Mouse (Mus musculus) 3T3-L1 (cell line): ENCODE measurements around the gene Inca1.

ENCODE experiments used
- DNase-seq: peaks from one replicate; pipeline ENCODE4 v3.0.0-alpha.2; 2015; ENCODE audit warnings: low read depth, low spot score

Inca1 gene

DNA sequence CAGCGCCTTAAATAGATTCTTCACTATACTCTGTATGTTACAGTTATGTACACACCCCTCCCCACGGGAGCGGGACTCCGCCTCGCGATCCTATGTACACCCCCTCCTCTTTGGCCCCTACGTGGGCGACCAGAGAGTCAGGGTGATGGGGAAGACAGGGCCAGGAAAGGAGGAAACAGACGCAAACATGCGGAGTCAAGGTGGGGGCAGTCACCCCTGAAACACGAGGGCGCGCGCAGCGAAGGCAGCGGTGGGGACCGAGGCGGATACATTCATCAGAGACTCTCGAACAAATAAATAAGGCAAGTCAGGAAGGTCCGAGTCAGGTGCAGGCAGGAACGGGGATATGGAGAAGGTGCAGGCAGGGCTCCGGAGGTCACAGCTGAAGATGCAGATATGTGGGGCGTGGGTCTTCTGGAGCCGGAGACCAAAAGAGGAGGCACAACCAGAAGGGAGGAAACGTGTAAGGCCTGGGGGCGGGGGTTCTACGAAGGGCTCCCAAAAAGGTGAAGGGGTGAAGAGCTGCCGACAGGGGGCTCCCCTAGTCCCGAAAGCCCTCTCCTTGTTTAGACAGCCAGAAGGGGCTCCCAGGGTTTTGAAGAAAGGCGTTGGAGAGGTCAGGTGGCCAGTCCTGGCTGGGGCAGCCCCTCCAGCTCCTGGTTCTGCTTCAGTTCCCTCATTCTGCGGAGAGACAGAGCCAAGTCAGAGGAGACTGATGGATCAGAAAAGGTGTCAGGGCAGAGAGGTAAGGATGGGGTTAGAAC is 30.2 kb downstream of the Inca1 start:
- DNase-seq, result peak; percentile 92

DNA sequence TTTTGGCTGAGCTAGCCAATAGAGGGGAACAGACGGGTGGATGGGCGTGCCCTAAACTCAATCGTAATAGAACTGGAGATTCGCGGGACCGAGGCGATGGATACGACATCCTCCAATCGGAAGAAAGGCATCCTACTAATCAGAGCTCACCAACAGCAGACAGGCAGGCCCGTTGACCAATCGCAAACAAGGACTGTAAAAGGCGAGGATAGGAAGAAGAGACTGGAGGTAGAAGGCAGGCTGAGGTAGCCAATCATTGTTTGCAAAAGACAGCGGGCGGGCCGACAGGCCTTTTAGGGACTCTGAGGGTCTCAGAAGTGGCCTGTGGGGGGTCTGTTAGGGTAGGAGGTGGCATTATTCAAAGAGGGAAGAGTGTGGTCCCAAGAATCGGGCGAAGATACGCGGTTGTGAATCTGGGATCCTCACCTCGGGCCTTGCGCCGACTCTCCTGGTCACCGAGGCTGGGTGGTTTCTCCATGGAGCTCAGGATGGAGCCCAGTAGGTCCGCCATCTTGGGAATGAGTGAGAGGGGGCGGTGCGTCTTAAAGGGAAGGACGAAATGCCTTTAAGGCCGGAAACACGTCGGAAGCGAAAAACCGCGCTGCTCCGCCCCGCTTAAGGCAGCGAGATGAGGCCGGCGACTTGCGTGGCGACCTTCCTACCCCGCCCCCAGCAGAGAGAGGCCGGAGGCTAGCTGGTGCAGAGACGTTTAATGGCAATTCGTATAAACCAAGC is 31.0 kb downstream of the Inca1 start, which contains the start of gene Spag7:
Gene Spag7 (minus strand): TSS at position 646 of the 735 bp plus-strand sequence.
- DNase-seq, result peak; percentile 100

DNA sequence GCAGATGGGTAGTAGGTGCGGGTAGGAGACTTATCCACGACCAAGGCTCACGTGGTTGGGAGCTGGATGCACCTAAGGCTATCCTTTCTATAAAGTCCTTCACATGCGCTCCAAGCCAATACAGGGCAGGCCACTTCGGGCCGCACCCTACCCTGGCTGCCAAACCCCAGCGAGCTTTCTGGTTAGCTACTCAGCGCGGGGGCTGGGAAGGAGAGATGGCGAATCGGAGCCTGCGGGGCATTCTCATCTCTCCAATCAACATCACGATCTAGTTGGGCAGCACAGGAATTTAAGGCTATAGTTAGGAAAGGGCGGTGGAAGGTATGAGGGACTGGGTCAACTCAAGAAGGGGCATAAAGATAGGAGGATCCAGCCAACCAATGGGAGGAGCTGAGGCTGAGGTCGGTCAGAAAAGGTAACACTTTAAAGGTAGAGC is 31.6 kb downstream of the Inca1 start:
- no peak for DNase-seq

DNA sequence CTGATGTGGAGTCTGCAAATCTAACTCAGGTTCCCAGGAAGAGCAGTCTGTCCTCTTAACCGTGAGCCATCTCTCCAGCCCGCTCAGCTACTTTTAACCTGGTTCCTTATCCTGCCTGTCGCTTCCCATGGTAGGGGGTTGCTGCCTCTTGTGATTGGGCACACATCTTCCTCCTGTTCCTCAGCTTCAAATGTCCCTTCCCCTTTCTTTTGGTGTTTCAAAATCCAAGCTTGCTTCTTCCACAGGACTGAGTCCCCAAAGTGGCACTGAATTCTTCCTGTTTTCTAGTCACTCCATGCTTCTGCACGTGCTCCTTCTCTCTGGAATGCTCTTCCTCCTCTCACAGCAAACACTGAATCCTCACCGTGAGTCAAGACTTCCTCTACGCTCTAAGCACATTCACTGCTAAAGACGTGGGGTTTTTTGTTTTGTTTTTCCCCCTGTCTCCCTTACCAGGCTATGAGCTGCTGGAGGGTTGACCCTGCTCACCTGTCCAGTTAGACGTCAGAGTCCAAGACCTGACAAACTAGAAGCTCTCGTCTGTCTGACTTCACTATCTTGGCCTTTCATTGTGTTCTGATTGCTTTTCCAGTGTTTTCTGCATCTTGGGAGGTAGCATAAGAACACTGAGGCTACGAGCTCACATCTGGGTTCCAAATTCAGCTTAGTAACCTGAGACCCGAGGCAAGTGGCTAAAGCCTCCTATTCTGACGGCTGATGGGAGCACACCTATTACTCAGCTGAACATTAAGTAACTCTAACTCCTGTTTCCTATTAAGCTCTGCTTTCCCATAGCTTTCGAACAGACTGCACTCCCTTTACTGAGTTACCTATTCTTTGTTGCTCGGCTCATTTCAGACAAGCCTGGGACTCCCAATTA is 32.4 kb downstream of the Inca1 start:
- peak; percentile 50 for DNase-seq

DNA sequence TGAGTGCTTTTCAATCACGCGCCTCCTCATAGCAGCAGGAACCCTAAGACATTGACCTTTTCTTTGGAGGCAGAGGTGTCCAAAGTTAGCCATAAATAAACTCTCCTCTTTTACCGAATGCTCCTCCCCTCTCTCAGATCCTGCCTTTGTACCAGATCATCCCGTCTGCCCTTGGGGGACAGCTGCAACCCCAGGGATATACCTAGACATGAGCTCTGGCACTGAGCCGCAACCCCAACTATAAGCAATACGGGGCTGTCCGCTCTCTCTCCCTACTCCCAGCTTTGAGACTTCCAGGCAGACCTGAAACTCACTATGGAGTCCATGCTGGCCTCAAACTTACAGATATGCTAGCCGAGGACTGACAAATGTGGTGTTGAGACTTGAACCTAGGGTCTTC is 33.3 kb downstream of the Inca1 start:
- DNase-seq, result no peak

DNA sequence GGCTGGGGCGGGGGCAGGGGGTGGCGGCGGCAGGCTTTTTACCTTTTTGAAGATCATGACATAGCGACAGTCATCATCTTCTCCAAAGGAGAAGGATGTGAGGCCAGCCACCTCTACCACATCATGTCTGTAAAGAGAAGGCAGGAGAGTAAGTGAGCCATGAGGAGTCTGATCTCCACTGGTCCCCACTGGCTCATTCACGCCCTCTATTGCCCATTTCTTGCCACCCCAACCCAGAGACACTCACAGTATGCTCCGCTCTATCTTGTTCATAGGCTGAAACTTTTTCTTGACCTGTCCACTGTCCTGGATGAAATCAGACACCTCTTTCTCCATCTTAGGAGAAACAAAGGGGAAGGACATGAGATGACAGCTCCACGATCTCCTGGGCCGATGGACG is 35.2 kb downstream of the Inca1 start:
- no peak for DNase-seq

DNA sequence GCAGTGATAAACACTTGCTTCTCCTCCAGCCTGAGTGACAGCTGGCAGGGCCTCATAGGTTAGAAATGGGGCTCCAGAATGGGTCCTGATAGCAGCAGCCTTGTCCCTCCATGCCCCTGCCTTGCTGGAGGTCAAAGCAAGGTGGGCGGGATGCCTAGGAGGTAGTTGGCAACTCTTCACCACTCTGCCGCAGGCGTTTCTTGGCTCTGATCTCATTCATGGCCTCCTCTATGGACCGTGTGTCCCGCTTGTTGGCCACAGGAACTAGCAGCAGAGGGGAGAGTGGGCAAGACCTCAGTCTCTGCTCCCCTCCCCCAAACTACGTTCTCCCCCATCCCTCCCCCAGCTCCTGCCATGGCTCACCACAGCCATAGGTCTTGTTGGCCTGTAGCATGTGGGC is 36.0 kb downstream of the Inca1 start:
- DNase-seq, result no peak

DNA sequence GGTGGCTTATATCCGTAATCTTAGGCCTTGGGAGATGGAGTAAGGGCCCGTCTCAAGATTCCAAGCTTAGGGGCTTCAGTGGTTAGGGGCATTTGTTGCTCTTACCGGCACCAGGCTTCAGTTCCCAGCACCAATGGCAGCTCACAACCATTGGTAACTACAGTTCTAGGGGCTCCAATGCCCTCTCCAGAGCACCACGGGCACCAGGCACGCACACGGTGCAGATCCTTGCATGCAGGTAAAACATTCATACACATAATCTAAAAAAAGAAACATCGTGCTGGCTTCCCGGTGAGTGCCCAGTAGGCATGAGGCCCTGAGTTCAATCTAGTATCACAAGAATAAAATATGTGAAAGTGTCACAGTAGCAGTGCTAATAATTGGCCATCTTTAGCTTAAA is 36.9 kb downstream of the Inca1 start:
- no peak for DNase-seq

DNA sequence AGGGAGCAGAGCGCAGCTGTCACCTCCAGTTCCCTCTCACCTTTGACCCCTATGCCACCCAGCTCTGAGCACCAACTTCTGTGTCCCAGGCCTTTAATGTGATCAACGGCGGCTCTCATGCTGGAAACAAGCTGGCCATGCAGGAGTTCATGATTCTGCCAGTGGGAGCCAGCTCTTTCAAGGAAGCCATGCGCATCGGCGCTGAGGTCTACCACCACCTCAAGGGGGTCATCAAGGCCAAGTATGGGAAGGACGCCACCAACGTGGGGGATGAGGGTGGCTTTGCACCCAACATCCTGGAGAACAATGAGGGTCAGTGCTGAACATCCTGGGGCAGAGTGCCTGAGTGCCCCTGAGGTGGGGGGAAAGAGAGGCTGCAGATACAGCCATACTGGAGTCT is 39.4 kb downstream of the Inca1 start:
- DNase-seq, result no peak

DNA sequence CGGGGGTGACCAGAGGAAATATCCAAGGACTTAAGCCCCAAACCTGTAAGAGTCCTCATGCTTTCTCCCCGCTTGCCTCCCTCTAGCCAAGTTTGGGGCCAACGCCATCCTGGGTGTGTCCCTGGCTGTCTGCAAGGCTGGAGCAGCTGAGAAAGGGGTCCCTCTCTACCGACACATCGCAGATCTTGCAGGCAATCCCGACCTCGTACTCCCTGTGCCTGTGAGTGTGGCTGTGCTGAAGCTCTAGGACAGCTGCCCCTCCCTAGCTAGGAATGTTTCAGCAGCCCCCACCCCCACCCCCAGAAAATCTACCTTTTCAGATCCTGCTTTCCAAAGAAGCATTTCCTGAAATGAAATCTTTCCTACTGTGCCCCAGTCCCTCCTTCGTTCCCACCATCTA is 41.0 kb downstream of the Inca1 start:
- DNase-seq, result no peak

DNA sequence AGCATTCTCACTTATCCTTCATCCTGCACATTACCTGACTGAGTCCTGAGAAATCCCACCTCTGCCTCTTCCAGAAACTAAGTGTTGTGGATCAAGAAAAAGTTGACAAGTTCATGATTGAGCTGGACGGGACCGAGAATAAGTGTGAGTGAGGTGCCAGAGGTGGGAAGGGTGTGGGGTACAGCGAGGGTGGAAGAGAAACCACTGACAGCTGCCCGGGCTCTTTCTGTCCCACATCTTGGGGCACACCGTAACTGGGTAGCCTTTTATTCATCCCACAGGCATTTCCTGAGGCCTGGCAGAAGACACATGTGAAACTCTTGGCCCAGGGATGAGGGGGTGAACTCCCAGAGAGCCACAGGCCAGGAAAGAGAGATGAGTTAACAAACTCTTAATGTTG is 41.4 kb downstream of the Inca1 start:
- peak; percentile 53 for DNase-seq

DNA sequence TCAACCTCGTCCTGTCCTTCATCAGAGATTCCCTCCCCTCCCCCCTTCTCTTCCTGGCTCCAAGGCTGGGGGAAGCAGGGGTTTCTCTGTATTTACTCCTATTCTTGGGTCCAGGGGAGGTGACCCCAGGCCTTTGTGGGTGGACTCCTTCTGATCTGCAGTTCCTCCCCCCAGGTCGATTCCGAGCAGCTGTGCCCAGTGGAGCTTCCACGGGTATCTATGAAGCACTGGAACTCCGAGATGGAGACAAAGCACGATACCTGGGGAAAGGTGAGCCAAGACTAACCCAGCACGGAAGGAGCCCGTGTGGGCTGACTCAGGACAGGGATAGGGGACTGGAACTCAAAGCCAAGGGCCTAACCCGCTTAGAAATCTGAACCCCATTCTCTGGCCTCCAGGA is 42.0 kb downstream of the Inca1 start:
- DNase-seq, result no peak

DNA sequence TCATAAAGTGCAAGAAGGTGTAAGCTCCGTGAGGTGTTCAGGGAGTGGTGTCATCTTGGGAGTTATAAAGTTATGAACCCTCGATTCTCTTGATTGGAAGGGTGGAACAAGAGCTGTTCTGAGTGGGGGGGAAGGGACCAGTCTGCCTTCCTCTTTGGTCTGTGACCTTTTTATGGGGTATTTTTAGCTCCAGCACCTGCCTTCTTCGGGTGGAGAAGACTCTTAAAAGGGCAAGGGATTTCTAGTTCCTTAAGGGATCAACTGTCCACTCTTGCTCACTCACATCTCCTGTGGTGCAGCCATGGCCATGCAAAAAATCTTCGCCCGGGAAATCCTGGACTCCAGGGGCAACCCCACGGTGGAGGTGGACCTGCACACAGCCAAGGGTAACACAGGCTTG is 42.4 kb downstream of the Inca1 start:
- DNase-seq, result no peak

DNA sequence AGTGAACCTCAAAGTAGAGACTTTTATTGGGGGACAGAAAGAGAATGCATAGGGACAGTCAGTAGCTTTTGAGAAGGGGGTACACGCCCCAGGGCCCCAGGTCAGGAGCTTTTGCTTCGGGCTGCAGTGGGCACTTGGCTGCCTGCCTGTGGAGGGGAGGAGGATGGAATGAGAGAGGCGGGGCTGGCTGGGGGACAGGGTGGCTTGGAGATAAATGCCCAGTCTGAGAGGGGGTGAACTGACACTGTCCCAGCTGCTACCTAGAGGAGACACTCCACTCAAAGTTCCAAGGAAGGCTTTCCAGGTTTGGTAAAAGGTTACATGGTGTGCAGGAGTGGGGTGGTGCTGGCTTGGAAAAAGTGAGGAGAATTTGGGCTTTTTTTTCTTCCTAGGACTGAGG is 43.0 kb downstream of the Inca1 start, which contains the start of gene Eno3:
Gene Eno3 (plus strand): TSS at position 239 of the 400 bp plus-strand sequence.
- DNase-seq, result peak; percentile 13

DNA sequence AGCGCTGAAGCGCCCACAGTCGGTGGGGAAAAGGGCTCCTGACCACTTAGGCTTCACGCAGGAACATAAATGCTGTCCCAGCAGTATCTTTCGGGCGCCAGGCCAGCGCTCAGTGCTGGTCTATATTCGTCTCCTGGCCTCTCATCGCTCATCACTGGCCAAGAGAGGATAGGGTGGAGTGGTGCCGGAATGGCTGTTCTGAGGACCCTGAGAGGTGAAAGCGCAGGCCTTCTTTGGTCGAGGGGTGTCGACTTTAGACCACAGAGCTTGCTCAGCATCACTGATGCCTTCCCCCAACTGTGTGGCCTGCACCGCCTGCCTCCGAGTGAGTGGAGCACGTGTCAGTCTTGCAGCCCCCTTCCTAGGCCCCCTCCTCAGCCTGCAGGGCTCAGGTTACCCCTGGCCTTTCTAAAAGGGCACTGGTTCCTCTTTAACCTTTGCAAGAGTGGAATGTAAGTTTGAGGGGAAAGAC is 43.5 kb downstream of the Inca1 start:
- peak; percentile 61 for DNase-seq

DNA sequence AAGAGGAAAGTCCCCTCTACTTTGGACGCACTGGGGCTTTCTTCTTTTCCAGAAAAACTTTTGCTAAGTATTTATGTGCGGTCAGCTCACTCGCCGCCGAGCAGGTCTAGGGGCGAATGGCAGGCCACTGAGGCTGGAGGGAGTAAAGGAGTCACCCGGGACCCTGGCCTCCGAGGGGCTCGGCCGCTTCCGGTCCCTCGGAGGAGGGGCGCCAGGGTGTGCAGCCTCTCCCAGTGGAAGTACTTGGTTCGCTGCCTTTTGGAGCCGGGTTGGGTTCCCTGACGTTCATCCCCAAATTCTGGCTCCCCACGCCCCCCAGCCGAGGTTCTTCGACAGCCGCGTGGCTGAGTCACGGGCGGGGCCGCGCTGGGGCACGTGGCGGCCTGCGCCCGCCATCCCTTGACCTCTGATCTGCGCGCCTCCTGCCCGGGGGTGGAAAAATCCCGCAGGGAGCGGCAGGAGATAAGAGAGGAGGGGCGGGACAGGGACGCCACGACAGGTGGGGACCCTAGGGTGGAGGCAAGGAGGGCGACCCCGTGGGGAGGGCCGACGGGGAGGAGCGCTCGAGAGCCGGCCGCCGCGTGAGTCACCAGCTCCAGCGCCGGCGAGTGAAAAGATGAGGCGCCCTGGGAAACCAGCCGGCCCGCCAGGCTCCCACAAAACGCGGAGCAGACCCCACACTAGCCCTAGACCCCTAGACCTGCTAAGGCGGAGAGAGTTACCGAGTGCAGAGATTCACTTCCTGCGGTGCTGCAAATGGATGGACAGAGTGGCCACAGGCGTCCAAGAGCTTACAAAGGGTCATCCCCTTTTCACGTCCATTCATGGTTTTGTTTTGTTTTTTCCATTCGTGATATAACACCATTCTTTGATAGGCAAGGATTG is 44.1 kb downstream of the Inca1 start:
- DNase-seq, result peak; percentile 77

DNA sequence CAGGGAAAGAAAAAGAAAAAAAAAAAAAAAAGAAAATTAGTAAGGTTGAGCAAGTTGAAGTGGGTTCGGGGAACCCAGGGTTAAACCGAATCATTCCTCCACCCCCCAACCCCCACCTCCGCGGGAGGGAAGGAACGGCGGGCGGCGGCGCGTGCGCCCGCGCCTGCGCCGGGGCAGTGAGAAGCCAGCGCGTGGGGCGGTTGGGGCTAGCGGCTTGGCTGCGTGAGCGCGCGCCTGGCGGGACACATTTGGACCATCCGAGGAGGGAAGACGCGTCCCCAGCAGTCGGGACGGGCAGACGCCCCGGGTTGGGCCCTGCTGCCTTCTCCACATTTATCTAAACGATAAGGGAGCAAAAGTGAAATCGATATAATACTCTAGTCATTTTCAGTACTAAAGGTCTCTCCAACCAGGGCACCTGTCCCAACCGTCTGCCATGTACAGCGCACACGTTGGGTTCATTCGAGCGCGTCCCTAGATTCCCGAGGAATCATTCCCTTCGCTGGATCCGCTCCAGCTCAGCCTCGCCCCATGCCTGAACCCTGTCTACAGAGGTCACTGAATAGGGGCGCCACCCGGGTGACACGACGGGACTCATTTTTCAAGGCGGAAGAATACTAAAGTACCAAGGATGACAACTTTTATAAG is 44.9 kb downstream of the Inca1 start:
- peak; percentile 81 for DNase-seq

DNA sequence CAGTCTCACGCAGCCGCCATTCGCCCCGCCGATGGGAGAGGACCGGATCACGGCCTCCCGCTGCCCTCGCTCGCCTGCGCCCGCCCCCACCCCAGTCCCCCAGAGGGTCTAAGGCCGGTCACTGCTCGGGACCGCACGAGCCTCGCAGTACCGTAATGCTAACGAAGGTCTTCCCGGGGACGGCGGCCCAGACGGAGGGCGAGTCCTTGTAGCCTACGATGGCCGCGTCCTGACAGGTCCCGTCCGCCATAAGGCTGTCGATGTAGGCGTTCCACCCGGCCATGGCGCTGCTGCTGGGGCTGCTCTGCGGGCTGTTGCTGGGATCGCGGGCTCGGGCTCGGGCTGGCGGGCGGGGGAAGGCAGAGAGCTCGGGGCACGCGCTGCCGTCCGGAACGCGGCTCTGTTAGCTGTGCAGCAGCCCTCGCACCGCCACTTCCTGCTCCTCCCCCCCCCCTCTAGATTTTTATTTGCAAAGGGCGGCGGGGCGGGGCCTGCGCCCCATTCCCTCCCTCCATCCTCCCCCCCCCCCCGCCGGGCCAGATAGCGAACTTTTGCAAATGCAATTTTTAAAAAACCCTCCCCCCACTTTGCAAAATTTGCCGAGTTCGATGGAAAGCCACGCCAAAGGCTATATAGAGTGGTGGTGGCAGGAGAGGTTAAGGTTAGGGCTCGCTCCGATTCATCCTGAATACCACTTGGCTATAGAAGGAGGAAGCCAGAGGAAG is 45.6 kb downstream of the Inca1 start, which contains the start of gene Pfn1:
Gene Pfn1 (minus strand): TSS at position 447 of the 725 bp plus-strand sequence.
- peak; percentile 83 for DNase-seq
